Mouse (Mus musculus): ENCODE data around the gene Usp29. TPM values are rescaled to one million over a fixed set of nuclear protein-coding genes. Genes with fewer than 3 reads are reported as not detected.

Usp29 gene
- not detected for polyA plus RNA-seq (2014; fragmentation: Illumina TruSeq; extraction: RNeasy Lipid Tissue Mini Kit (QIAGEN cat#74804); ENCODE audit: insufficient read depth, low read depth, low replicate concordance)

GRCm38 (mm10) chr7:6730241-6730640 lies at the start of gene Usp29, which contains the start of gene Peg3:
Gene Usp29 (plus strand): TSS chr7:6730578.
Gene Peg3 (minus strand): TSS chr7:6730431.

GRCm38 (mm10) chr7:6696241-6697045 lies 33.9 kb upstream of the Usp29 start, which contains the start of gene Zim1:
Gene Zim1 (minus strand): TSS chr7:6696450.

GRCm38 (mm10) chr7:6995251-6995650 lies 264.9 kb downstream of the Usp29 start, which contains the start of gene Aurkc:
Gene Aurkc (plus strand): TSS chr7:6995300.

Other genes with a start within 250 kb of the Usp29 start
- gene Olfr5, start 243.6 kb upstream of the Usp29 start, polyA plus RNA-seq (2014; fragmentation: Illumina TruSeq; extraction: RNeasy Lipid Tissue Mini Kit (QIAGEN cat#74804); ENCODE audit: insufficient read depth, low read depth, low replicate concordance) = not detected
- not detected for gene Olfr1347, start 230.8 kb upstream of the Usp29 start, polyA plus RNA-seq (2014; fragmentation: Illumina TruSeq; extraction: RNeasy Lipid Tissue Mini Kit (QIAGEN cat#74804); ENCODE audit: insufficient read depth, low read depth, low replicate concordance)
- not detected for gene Olfr1348, start 221.8 kb upstream of the Usp29 start, polyA plus RNA-seq (2014; fragmentation: Illumina TruSeq; extraction: RNeasy Lipid Tissue Mini Kit (QIAGEN cat#74804); ENCODE audit: insufficient read depth, low read depth, low replicate concordance)
- gene Olfr1349, start 207.6 kb upstream of the Usp29 start, polyA plus RNA-seq (2014; fragmentation: Illumina TruSeq; extraction: RNeasy Lipid Tissue Mini Kit (QIAGEN cat#74804); ENCODE audit: insufficient read depth, low read depth, low replicate concordance) = not detected
- not detected for gene Olfr1350, start 165.7 kb upstream of the Usp29 start, polyA plus RNA-seq (2014; fragmentation: Illumina TruSeq; extraction: RNeasy Lipid Tissue Mini Kit (QIAGEN cat#74804); ENCODE audit: insufficient read depth, low read depth, low replicate concordance)
- gene Zim1, start 34.1 kb upstream of the Usp29 start, polyA plus RNA-seq (2014; fragmentation: Illumina TruSeq; extraction: RNeasy Lipid Tissue Mini Kit (QIAGEN cat#74804); ENCODE audit: insufficient read depth, low read depth, low replicate concordance) = 0.10 TPM
- 3.0 TPM for gene Peg3, start 147 bp upstream of the Usp29 start, polyA plus RNA-seq (2014; fragmentation: Illumina TruSeq; extraction: RNeasy Lipid Tissue Mini Kit (QIAGEN cat#74804); ENCODE audit: insufficient read depth, low read depth, low replicate concordance)